Mouse (Mus musculus): ENCODE measurements around the gene Foxe1. TPM values are rescaled to one million over a fixed set of nuclear protein-coding genes. Genes with fewer than 3 reads are reported as not detected.
A peak's percentile ranks its signal among the peaks of the same experiment; 100 is the strongest.

Foxe1 gene
- polyA plus RNA-seq, 1 experiment: not detected

- Histone ChIP-seq H3K27ac (ENCODE audit: insufficient read depth, low read length) (no peak overlapping the region), H3K27me3 (ENCODE audit: control insufficient read depth, insufficient read depth, low read length) (peaks cover 36% of the 10 kb centered on the region), H3K4me3 (ENCODE audit: extremely low read depth, insufficient read depth, insufficient read length) (no peak overlapping the region), H3K36me3 (ENCODE audit: control insufficient read depth, insufficient read depth, low read length) (no peaks in the 10 kb centered on the region), H3K4me1 (ENCODE audit: control insufficient read depth, insufficient read depth, insufficient read length) (peaks cover 15% of the 10 kb centered on the region; the same call in 1 of the 2 replicates)
- DNase-seq (ENCODE audit: low read depth in 1 of 2, low spot score in 2 of 2): no peak
- WGBS: 15% methylated on average over 4 of the region's 4 CpGs
- TF ChIP-seq POLR2A (IDR thresholded peaks at IDR 0.05; ENCODE audit: low read depth, low read length): no peak
- TF ChIP-seq CTCF (IDR thresholded peaks at IDR 0.05; ENCODE audit: extremely low read depth, insufficient read depth, insufficient read length, insufficient replicate concordance): no peak
Measured at GRCm38 (mm10) chr4:46347141-46347540, 3.7 kb downstream of the Foxe1 start.

- WGBS: 8% methylated on average over 41 of the region's 41 CpGs
- Histone ChIP-seq H3K27ac (ENCODE audit: insufficient read depth, low read length) (no peak overlapping the region), H3K4me3 (ENCODE audit: extremely low read depth, insufficient read depth, insufficient read length) (no peak overlapping the region), H3K36me3 (ENCODE audit: control insufficient read depth, insufficient read depth, low read length) (no peaks in the 10 kb centered on the region), H3K27me3 (ENCODE audit: control insufficient read depth, insufficient read depth, low read length) (peaks cover 36% of the 10 kb centered on the region), H3K4me1 (ENCODE audit: control insufficient read depth, insufficient read depth, insufficient read length) (peaks cover 15% of the 10 kb centered on the region; the same call in 1 of the 2 replicates)
- no peak for DNase-seq (ENCODE audit: low read depth in 1 of 2, low spot score in 2 of 2)
- no peak for TF ChIP-seq CTCF (IDR thresholded peaks at IDR 0.05; ENCODE audit: extremely low read depth, insufficient read depth, insufficient read length, insufficient replicate concordance)
- no peak for TF ChIP-seq POLR2A (IDR thresholded peaks at IDR 0.05; ENCODE audit: low read depth, low read length)
Measured at GRCm38 (mm10) chr4:46347580-46348515, 4.4 kb downstream of the Foxe1 start.

GRCm38 (mm10) chr4:46348897-46349296, 5.5 kb downstream of the Foxe1 start:
- DNase-seq (ENCODE audit: low read depth in 1 of 2, low spot score in 2 of 2): no peak
- 35% methylated on average over 9 of the region's 9 CpGs for WGBS
- no peak overlapping the region for H3K27ac ChIP-seq (ENCODE audit: insufficient read depth, low read length)
- H3K4me1 ChIP-seq (ENCODE audit: control insufficient read depth, insufficient read depth, insufficient read length): peaks cover 10% of the 10 kb centered on the region; the same call in 1 of the 2 replicates
- TF ChIP-seq CTCF (IDR thresholded peaks at IDR 0.05; ENCODE audit: extremely low read depth, insufficient read depth, insufficient read length, insufficient replicate concordance) (no peak), POLR2A (IDR thresholded peaks at IDR 0.05; ENCODE audit: low read depth, low read length) (no peak)
- H3K27me3 ChIP-seq (ENCODE audit: control insufficient read depth, insufficient read depth, low read length): peaks cover 26% of the 10 kb centered on the region
- no peak overlapping the region for H3K4me3 ChIP-seq (ENCODE audit: extremely low read depth, insufficient read depth, insufficient read length)
- H3K36me3 ChIP-seq (ENCODE audit: control insufficient read depth, insufficient read depth, low read length): no peaks in the 10 kb centered on the region

- no peak overlapping the region for H3K4me3 ChIP-seq (ENCODE audit: extremely low read depth, insufficient read depth, insufficient read length)
- peaks cover 5% of the 10 kb centered on the region; the same call in 1 of the 2 replicates for H3K4me1 ChIP-seq (ENCODE audit: control insufficient read depth, insufficient read depth, insufficient read length)
- 75% methylated on average over 5 of the region's 5 CpGs for WGBS
- TF ChIP-seq CTCF (IDR thresholded peaks at IDR 0.05; ENCODE audit: extremely low read depth, insufficient read depth, insufficient read length, insufficient replicate concordance): no peak
- TF ChIP-seq POLR2A (IDR thresholded peaks at IDR 0.05; ENCODE audit: low read depth, low read length): no peak
- DNase-seq (ENCODE audit: low read depth in 1 of 2, low spot score in 2 of 2): no peak
- no peaks in the 10 kb centered on the region for H3K36me3 ChIP-seq (ENCODE audit: control insufficient read depth, insufficient read depth, low read length)
- peaks cover 20% of the 10 kb centered on the region for H3K27me3 ChIP-seq (ENCODE audit: control insufficient read depth, insufficient read depth, low read length)
- no peak overlapping the region for H3K27ac ChIP-seq (ENCODE audit: insufficient read depth, low read length)
Measured at GRCm38 (mm10) chr4:46349530-46349929, 6.1 kb downstream of the Foxe1 start.

GRCm38 (mm10) chr4:46353045-46353444, 9.6 kb downstream of the Foxe1 start:
- Histone ChIP-seq H3K4me3 (ENCODE audit: extremely low read depth, insufficient read depth, insufficient read length) (no peak overlapping the region), H3K27me3 (ENCODE audit: control insufficient read depth, insufficient read depth, low read length) (peaks cover 10% of the 10 kb centered on the region; the same call in 1 of the 2 replicates), H3K27ac (ENCODE audit: insufficient read depth, low read length) (no peak overlapping the region), H3K4me1 (ENCODE audit: control insufficient read depth, insufficient read depth, insufficient read length) (no peaks in the 10 kb centered on the region), H3K36me3 (ENCODE audit: control insufficient read depth, insufficient read depth, low read length) (no peaks in the 10 kb centered on the region)
- DNase-seq (ENCODE audit: low read depth in 1 of 2, low spot score in 2 of 2): no peak
- no peak for TF ChIP-seq CTCF (IDR thresholded peaks at IDR 0.05; ENCODE audit: extremely low read depth, insufficient read depth, insufficient read length, insufficient replicate concordance)
- no peak for TF ChIP-seq POLR2A (IDR thresholded peaks at IDR 0.05; ENCODE audit: low read depth, low read length)
- WGBS: 32% methylated on average over 10 of the region's 10 CpGs

- Histone ChIP-seq H3K27me3 (ENCODE audit: control insufficient read depth, insufficient read depth, low read length) (no peaks in the 10 kb centered on the region; the same call in 1 of the 2 replicates), H3K27ac (ENCODE audit: insufficient read depth, low read length) (no peak overlapping the region), H3K4me3 (ENCODE audit: extremely low read depth, insufficient read depth, insufficient read length) (no peak overlapping the region), H3K36me3 (ENCODE audit: control insufficient read depth, insufficient read depth, low read length) (no peaks in the 10 kb centered on the region), H3K4me1 (ENCODE audit: control insufficient read depth, insufficient read depth, insufficient read length) (no peaks in the 10 kb centered on the region)
- DNase-seq (ENCODE audit: low read depth in 1 of 2, low spot score in 2 of 2): peak in 1 of 2 experiments; percentile 49
- WGBS: 54% methylated on average over 12 of the region's 12 CpGs
- TF ChIP-seq POLR2A (IDR thresholded peaks at IDR 0.05; ENCODE audit: low read depth, low read length) (no peak), CTCF (IDR thresholded peaks at IDR 0.05; ENCODE audit: extremely low read depth, insufficient read depth, insufficient read length, insufficient replicate concordance) (peak; percentile 61; the same call in 1 of the 2 replicates)
Measured at GRCm38 (mm10) chr4:46356351-46357133, 13.1 kb downstream of the Foxe1 start.
